In the genomic region with DNA sequence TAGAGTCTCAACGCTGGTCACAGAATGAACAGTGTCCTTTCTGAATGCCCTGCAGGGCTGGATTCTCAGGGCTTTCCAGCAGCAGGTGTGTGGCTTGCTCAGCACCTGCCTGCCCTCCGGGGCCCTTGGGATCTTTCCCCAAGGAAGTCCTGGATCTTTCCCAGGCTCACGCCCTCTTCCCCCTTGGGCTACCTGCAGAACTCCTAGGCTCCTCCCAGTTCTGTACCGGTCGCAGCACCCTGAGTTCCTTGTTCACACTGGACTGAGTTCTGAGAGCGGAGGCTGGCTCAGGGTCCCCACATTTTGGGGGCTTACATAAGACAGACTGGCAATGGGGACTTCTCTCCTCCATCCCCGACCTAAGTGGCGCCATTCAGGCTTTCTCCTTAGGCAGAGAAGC, we compare ENCODE assay signal across 8 mouse cellular contexts. TPM values are rescaled to one million over a fixed set of nuclear protein-coding genes. Genes with fewer than 3 reads are reported as not detected.
DNase-seq lines count a peak whose midpoint lies in the region; ATAC-seq and TF ChIP-seq lines count a peak whose summit lies in the region.
"Had no signal": no experiment of that assay in that cellular context is flagged by ENCODE, and none has a peak within 500 bp of the region (broad histone marks: within the 10 kb centered on the region; RNA-seq: fewer than 3 reads in every experiment).

No protein-coding gene starts in this region.

- H3K4me3 ChIP-seq in left cerebral cortex, adult 2 months = no peak overlapping the region
- H3K4me3 ChIP-seq in forebrain, embryonic 13.5 days = 0 out of 2 replicates have a peak overlapping the region, but pooled peaks have one; percentile 20
- H3K4me3 ChIP-seq in limb, embryonic 12.5 days (replicated peaks) = no peak overlapping the region
- no peak overlapping the region for H3K4me3 ChIP-seq in stomach, embryonic 14.5 days (ENCODE audit: low read depth, low read length)

- intact Hi-C loops in left cerebral cortex, adult 2 months (cut with DNase I) = loop anchor here (2.0 kb wide), 1 partner anchor 18 kb away; no protein-coding TSS in a partner anchor
- intact Hi-C loops in left cerebral cortex, postnatal 36 days (cut with DNase I) = no loop called here

- peak overlapping the region; percentile 54 for H3K4me2 ChIP-seq in forebrain, embryonic 13.5 days
- peak overlapping the region; percentile 44 for H3K4me2 ChIP-seq in limb, embryonic 12.5 days
- peak overlapping the region; percentile 32 for H3K4me2 ChIP-seq in stomach, embryonic 14.5 days (replicated peaks; ENCODE audit: low read depth, low read length)

- ATAC-seq in forebrain, embryonic 13.5 days = peak; percentile 12; the same call in 1 of the 2 replicates
- ATAC-seq in limb, embryonic 12.5 days (ENCODE audit: insufficient number of reproducible peaks, insufficient read depth, low FRiP score, low TSS enrichment, low read depth) = no peak
- no peak for ATAC-seq in stomach, embryonic 14.5 days (ENCODE audit: insufficient number of reproducible peaks, insufficient read depth, low FRiP score, low read depth)

- 51% methylated on average over 8 of the region's 8 CpGs for WGBS in forebrain, embryonic 13.5 days
- WGBS in limb, embryonic 12.5 days = 61% methylated on average over 8 of the region's 8 CpGs
- 60% methylated on average over 8 of the region's 8 CpGs for WGBS in stomach, embryonic 14.5 days

- TF ChIP-seq CTCF in left cerebral cortex, adult 2 months (IDR thresholded peaks at IDR 0.05) = no peak

- H3K9ac ChIP-seq in forebrain, embryonic 13.5 days = peak overlapping the region; percentile 60
- H3K9ac ChIP-seq in limb, embryonic 12.5 days (replicated peaks) = no peak overlapping the region; the same call in 1 of the 2 replicates
- no peak overlapping the region for H3K9ac ChIP-seq in stomach, embryonic 14.5 days (replicated peaks; ENCODE audit: low read depth, low read length)

- H3K27ac ChIP-seq in left cerebral cortex, adult 2 months = peak overlapping the region; percentile 80
- H3K27ac ChIP-seq in forebrain, embryonic 13.5 days = peak overlapping the region; percentile 97
- H3K27ac ChIP-seq in limb, embryonic 12.5 days = peak overlapping the region; percentile 90
- peak overlapping the region; percentile 91; the same call in 1 of the 2 replicates for H3K27ac ChIP-seq in stomach, embryonic 14.5 days (ENCODE audit: low read length)
- H3K27ac ChIP-seq: macrophage had no signal

- no peaks in the 10 kb centered on the region for H3K27me3 ChIP-seq in forebrain, embryonic 13.5 days
- no peaks in the 10 kb centered on the region for H3K27me3 ChIP-seq in limb, embryonic 12.5 days
- H3K27me3 ChIP-seq in stomach, embryonic 14.5 days (ENCODE audit: control insufficient read depth, insufficient read depth, low read length) = no peaks in the 10 kb centered on the region

- DNase-seq in left cerebral cortex, adult 2 months (ENCODE audit: extremely low spot score in 1 of 2, low spot score in 2 of 2) = no peak
- DNase-seq in left cerebral cortex, adult 18-20 months (ENCODE audit: low spot score in 2 of 2) = no peak
- DNase-seq in layer of hippocampus, adult 9-11 months = no peak
- DNase-seq in left cerebral cortex, postnatal 36 days (ENCODE audit: low spot score in 2 of 2) = no peak

- no peaks in the 10 kb centered on the region for H3K9me3 ChIP-seq in forebrain, embryonic 13.5 days (replicated peaks)
- no peaks in the 10 kb centered on the region for H3K9me3 ChIP-seq in limb, embryonic 12.5 days
- H3K9me3 ChIP-seq in stomach, embryonic 14.5 days (ENCODE audit: control insufficient read depth, low read depth, low read length) = no peaks in the 10 kb centered on the region

- H3K36me3 ChIP-seq in forebrain, embryonic 13.5 days (ENCODE audit: poor library complexity, severe bottlenecking) = peaks cover 46% of the 10 kb centered on the region
- H3K36me3 ChIP-seq in limb, embryonic 12.5 days = peaks cover 57% of the 10 kb centered on the region
- peaks cover 25% of the 10 kb centered on the region for H3K36me3 ChIP-seq in stomach, embryonic 14.5 days (ENCODE audit: control insufficient read depth, insufficient read depth, low read length)

- peaks cover 52% of the 10 kb centered on the region for H3K4me1 ChIP-seq in forebrain, embryonic 13.5 days
- peaks cover 36% of the 10 kb centered on the region for H3K4me1 ChIP-seq in limb, embryonic 12.5 days (replicated peaks)
- H3K4me1 ChIP-seq in stomach, embryonic 14.5 days (ENCODE audit: control insufficient read depth, insufficient read depth, low read length) = peaks cover 16% of the 10 kb centered on the region; the same call in 1 of the 2 replicates

RNA-seq across cellular contexts. Expression of a gene that starts 19.9 kb away (rescaled TPM):
- total RNA-seq in left cerebral cortex, adult 2 months (2021) = 10 to 100 TPM; 20.2 to 25.1 TPM
- total RNA-seq in left cerebral cortex, adult 18-20 months (2021) = 10 to 100 TPM; 17.1 to 17.7 TPM
- polyA plus RNA-seq in forebrain, embryonic 13.5 days (2015; fragmentation: Nextera tagmentation; extraction: Ambion mirVana) = 4.8 and 5.1 TPM in 2 replicates
- polyA plus RNA-seq in limb, embryonic 12.5 days (2016; fragmentation: Nextera tagmentation; extraction: Ambion mirVana) = 5.0 and 5.6 TPM in 2 replicates
- polyA plus RNA-seq in stomach, embryonic 14.5 days (2014; fragmentation: Nextera tagmentation; extraction: Ambion mirVana) = 7.3 and 8.1 TPM in 2 replicates
- total RNA-seq in left cerebral cortex, postnatal 36 days (2021) = 10 to 100 TPM; 20.0 to 26.0 TPM

RNA-seq across cellular contexts. Expression of a gene that starts 27.7 kb away (rescaled TPM):
- not detected for total RNA-seq in left cerebral cortex, adult 2 months (2021)
- not detected for total RNA-seq in left cerebral cortex, adult 18-20 months (2021)
- polyA plus RNA-seq in forebrain, embryonic 13.5 days (2015; fragmentation: Nextera tagmentation; extraction: Ambion mirVana) = not detected in 2 replicates
- not detected in 2 replicates for polyA plus RNA-seq in limb, embryonic 12.5 days (2016; fragmentation: Nextera tagmentation; extraction: Ambion mirVana)
- polyA plus RNA-seq in stomach, embryonic 14.5 days (2014; fragmentation: Nextera tagmentation; extraction: Ambion mirVana) = not detected in 2 replicates
- not detected for total RNA-seq in left cerebral cortex, postnatal 36 days (2021)
- polyA plus RNA-seq: macrophage had no signal

RNA-seq across cellular contexts. Expression of a gene that starts 52.2 kb away (rescaled TPM):
- total RNA-seq in left cerebral cortex, adult 2 months (2021) = 1 to 10 TPM; 5.8 to 6.3 TPM
- total RNA-seq in left cerebral cortex, adult 18-20 months (2021) = 1 to 10 TPM; 4.8 to 5.6 TPM
- polyA plus RNA-seq in forebrain, embryonic 13.5 days (2015; fragmentation: Nextera tagmentation; extraction: Ambion mirVana) = 38.8 TPM in 2 replicates
- polyA plus RNA-seq in limb, embryonic 12.5 days (2016; fragmentation: Nextera tagmentation; extraction: Ambion mirVana) = 54.1 and 58.8 TPM in 2 replicates
- polyA plus RNA-seq in stomach, embryonic 14.5 days (2014; fragmentation: Nextera tagmentation; extraction: Ambion mirVana) = 36.4 and 38.7 TPM in 2 replicates
- 1 to 10 TPM; 6.5 to 7.5 TPM for total RNA-seq in left cerebral cortex, postnatal 36 days (2021)
